Mouse (Mus musculus) myocyte (in vitro differentiated cells): ENCODE results near the gene Zcchc14. TPM values are rescaled to one million over a fixed set of nuclear protein-coding genes. Genes with fewer than 3 reads are reported as not detected.

ENCODE experiments used
- H3K27me3 ChIP-seq: one replicate; pipeline ENCODE4 v1.6.1; 2011; ENCODE audit not compliant: control insufficient read depth, insufficient read depth, insufficient read length
- H3K36me3 ChIP-seq: one replicate; pipeline ENCODE4 v1.6.1; 2011; ENCODE audit not compliant: control insufficient read depth, insufficient read depth
- H3K4me2 ChIP-seq: one replicate; pipeline ENCODE4 v1.6.1; 2011; ENCODE audit warnings: low read depth, control low read depth
- H3K4me3 ChIP-seq: one replicate; pipeline ENCODE4 v1.5.1; 2011; ENCODE audit warnings: mild to moderate bottlenecking, control low read depth, moderate library complexity
- H3K79me2 ChIP-seq: one replicate; pipeline ENCODE4 v1.6.1; 2011; ENCODE audit not compliant: control insufficient read depth, insufficient read depth
- H3ac ChIP-seq: one replicate; pipeline ENCODE4 v1.6.1; 2011; ENCODE audit not compliant: control insufficient read depth, insufficient read length
- CEBPB ChIP-seq: IDR thresholded peaks from 2 replicates; pipeline ENCODE4 v1.6.1; 2011; ENCODE audit warnings: mild to moderate bottlenecking, moderate library complexity; ENCODE audit not compliant: poor library complexity, insufficient read depth, severe bottlenecking
- E2F4 ChIP-seq: IDR thresholded peaks from one replicate; pipeline ENCODE4 v1.6.1; 2011; ENCODE audit warnings: mild to moderate bottlenecking, control low read depth, moderate library complexity; ENCODE audit not compliant: insufficient read depth
- MAX ChIP-seq: IDR thresholded peaks from one replicate; pipeline ENCODE4 v1.6.1; 2011; ENCODE audit warnings: low read depth, mild to moderate bottlenecking, control low read depth
- MYOD1 ChIP-seq, 3 experiments: IDR thresholded peaks; one replicate each; pipeline ENCODE4 v1.6.1; 2011; ENCODE audit warnings: control low read depth in 2 of 3, low read depth in 2 of 3, mild to moderate bottlenecking in 2 of 3, moderate library complexity in 1 of 3; ENCODE audit not compliant: insufficient read length in 2 of 3, control insufficient read depth in 1 of 3
- MYOG ChIP-seq, 3 experiments: IDR thresholded peaks; one replicate each; pipeline ENCODE4 v1.6.1; 2011; ENCODE audit warnings: control low read depth in 2 of 3, low read depth in 2 of 3, mild to moderate bottlenecking in 2 of 3; ENCODE audit not compliant: insufficient read length in 2 of 3, control insufficient read depth in 1 of 3, insufficient read depth in 1 of 3
- POLR2A ChIP-seq: IDR thresholded peaks from one replicate; pipeline ENCODE4 v1.6.1; 2011; ENCODE audit warnings: low read depth, mild to moderate bottlenecking, control low read depth, moderate library complexity; ENCODE audit not compliant: insufficient read length
- POLR2AphosphoS2 ChIP-seq: IDR thresholded peaks from one replicate; pipeline ENCODE4 v1.6.1; 2011; ENCODE audit warnings: low read depth, control low read depth; ENCODE audit not compliant: insufficient read length
- REST ChIP-seq: IDR thresholded peaks from one replicate; pipeline ENCODE4 v1.6.1; 2011; ENCODE audit warnings: mild to moderate bottlenecking, control low read depth, moderate library complexity; ENCODE audit not compliant: insufficient read depth, insufficient read length
- SRF ChIP-seq: IDR thresholded peaks from one replicate; pipeline ENCODE4 v1.6.1; 2011; ENCODE audit warnings: low read depth; ENCODE audit not compliant: control insufficient read depth, insufficient read length
- TCF12 ChIP-seq: IDR thresholded peaks from one replicate; pipeline ENCODE4 v1.6.1; 2011; ENCODE audit warnings: mild to moderate bottlenecking, control low read depth; ENCODE audit not compliant: poor library complexity, insufficient read depth, severe bottlenecking
- TCF3 ChIP-seq: IDR thresholded peaks from one replicate; pipeline ENCODE4 v1.6.1; 2011; ENCODE audit warnings: low read depth, control low read depth; ENCODE audit not compliant: insufficient read length
- USF1 ChIP-seq: IDR thresholded peaks from one replicate; pipeline ENCODE4 v1.6.1; 2011; ENCODE audit warnings: low read depth, mild to moderate bottlenecking, control low read depth, moderate library complexity
- polyA plus RNA-seq: library from polyadenylated mRNA; unstranded; fragments of >200 nt; fragmentation: generic; extraction: Trizol; gene quantifications from one replicate; pipeline ENCODE4 v1.2.1, GENCODE M21; 2012; ENCODE audit warnings: missing spikeins

Zcchc14 gene
- polyA plus RNA-seq, 1 experiment: 11.9 TPM

DNA sequence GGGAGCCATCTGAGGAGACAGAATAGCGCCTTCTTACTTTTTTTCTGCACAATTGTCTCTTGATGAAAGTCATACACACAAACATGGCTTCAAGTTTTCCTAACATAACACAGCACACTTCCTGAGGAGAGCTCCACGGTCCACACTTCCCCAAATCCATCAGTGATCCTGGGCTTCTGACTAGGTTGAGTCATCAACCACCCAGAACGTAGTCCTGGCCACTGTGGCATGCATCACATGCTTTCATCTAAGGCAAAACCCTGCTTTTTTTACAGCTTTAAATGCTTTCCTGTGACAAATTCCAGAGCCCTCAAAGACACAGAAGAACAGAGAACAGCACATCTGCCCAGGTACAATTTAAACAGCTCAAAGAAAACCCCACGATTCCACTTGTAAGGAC is 24.0 kb downstream of the Zcchc14 start:
- Histone ChIP-seq H3ac (no peak overlapping the region), H3K36me3 (peaks cover 8% of the 10 kb centered on the region), H3K4me2 (no peak overlapping the region), H3K27me3 (no peaks in the 10 kb centered on the region), H3K4me3 (no peak overlapping the region), H3K79me2 (peaks cover 82% of the 10 kb centered on the region)
- TF ChIP-seq USF1: peak; percentile 12
- TF ChIP-seq SRF: no peak
- no peak for TF ChIP-seq TCF3

DNA sequence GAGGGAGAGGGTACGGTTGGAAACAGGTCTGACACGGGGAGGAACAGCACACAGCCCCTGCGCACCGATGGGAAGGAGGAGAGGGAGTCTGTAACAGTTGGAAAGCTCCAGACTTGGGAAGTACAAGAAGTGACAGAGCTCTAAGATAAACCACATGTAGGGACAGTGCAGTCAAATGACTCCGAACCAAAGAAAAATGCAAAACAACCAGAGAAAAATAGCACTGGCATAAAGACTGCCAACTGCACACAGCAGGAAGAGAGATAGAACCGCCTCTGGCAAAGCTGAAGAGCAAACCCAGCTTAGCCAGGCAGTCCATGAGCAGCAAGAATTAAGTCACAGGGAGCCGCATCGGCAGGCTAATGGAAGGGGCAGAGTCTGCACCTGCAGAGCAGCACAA is 29.7 kb downstream of the Zcchc14 start:
- Histone ChIP-seq H3K4me2 (no peak overlapping the region), H3K36me3 (peaks cover 11% of the 10 kb centered on the region), H3K4me3 (no peak overlapping the region), H3K27me3 (no peaks in the 10 kb centered on the region), H3ac (no peak overlapping the region), H3K79me2 (peaks cover 92% of the 10 kb centered on the region)
- no peak for TF ChIP-seq CEBPB
- TF ChIP-seq MYOG (IDR thresholded peaks at IDR 0.05; ENCODE audit: control insufficient read depth in 1 of 3, insufficient read depth in 1 of 3, insufficient read length in 2 of 3, low read depth in 2 of 3): no peak
- TF ChIP-seq TCF3: no peak
- TF ChIP-seq MYOD1 (IDR thresholded peaks at IDR 0.05; ENCODE audit: control insufficient read depth in 1 of 3, insufficient read length in 2 of 3, low read depth in 2 of 3): no peak
- TF ChIP-seq USF1: no peak
- TF ChIP-seq POLR2A: no peak
- TF ChIP-seq POLR2AphosphoS2: no peak
- no peak for TF ChIP-seq SRF
- TF ChIP-seq MAX: no peak
- no peak for TF ChIP-seq TCF12

DNA sequence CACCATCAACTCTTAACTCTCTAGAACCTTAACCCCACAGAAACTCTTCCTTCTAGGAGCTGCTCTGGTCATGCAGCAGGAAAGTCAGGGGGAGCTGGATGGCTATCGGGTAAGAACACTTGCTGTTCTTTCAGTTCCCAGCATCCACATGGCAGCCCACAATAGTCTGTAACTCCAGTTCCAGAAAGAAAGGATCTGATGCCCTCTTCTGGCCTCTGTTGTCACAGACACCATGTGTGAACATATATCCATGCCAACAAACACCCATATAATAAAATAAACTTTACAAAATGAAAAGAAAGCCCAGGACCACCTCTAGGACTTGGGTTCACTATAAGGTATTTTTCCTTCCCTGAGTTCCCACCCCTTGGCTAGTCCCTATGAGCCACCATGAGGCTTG is 30.8 kb downstream of the Zcchc14 start:
- H3K36me3 ChIP-seq: peaks cover 4% of the 10 kb centered on the region

DNA sequence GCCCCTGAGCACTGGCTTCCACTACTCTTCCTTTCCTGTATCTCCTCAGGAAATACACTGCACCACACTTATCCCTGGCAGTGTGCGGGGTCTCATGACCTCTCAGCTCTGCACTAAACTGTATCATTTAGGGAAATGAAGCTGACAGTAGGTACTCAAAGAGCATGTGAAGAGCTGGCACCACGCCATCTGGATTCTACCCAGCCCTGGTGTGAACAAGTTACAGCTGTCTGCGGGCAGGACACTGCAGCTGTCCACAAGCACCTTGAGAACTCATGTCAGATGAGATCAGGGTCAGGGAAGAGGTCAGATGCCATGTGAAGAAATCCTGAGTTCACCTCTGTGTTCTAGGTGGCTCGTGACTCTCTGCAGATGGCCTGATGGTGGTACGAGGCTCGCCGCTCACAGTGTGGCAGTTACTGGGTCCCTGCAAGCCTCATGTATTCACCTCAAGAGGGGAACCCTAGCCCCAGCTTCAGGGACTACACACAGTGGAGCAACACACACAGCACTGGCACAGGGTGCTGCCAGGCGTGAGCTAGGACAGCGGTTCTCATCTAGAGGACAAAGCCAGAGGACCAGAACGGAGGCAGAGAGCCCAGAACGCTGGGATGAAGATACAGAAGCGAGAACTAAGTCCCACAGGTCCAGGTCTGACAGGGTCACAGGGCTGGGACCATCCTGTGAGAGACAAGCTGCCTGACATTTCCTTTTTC is 31.7 kb downstream of the Zcchc14 start:
- peaks cover 3% of the 10 kb centered on the region for H3K36me3 ChIP-seq
- H3ac ChIP-seq: no peak overlapping the region
- no peak overlapping the region for H3K4me2 ChIP-seq
- H3K79me2 ChIP-seq: peaks cover 83% of the 10 kb centered on the region
- no peaks in the 10 kb centered on the region for H3K27me3 ChIP-seq
- TF ChIP-seq CEBPB: no peak
- no peak for TF ChIP-seq USF1
- peak; percentile 62 to 96 (median 89) for TF ChIP-seq MYOG (IDR thresholded peaks at IDR 0.05; ENCODE audit: control insufficient read depth in 1 of 3, insufficient read depth in 1 of 3, insufficient read length in 2 of 3, low read depth in 2 of 3)
- peak; percentile 36 for TF ChIP-seq SRF
- no peak for TF ChIP-seq REST
- TF ChIP-seq POLR2A: no peak
- TF ChIP-seq MAX: no peak
- no peak for TF ChIP-seq POLR2AphosphoS2
- peak in 2 of 3 experiments; percentile 86 to 91 for TF ChIP-seq MYOD1 (IDR thresholded peaks at IDR 0.05; ENCODE audit: control insufficient read depth in 1 of 3, insufficient read length in 2 of 3, low read depth in 2 of 3)
- peak; percentile 78 for TF ChIP-seq TCF3
- TF ChIP-seq E2F4: no peak
- TF ChIP-seq TCF12: peak; percentile 60
- no peak overlapping the region for H3K4me3 ChIP-seq

More for the DNA sequence above, 30.8 kb downstream of the Zcchc14 start:
- Histone ChIP-seq H3K27me3 (no peaks in the 10 kb centered on the region), H3K4me3 (no peak overlapping the region), H3ac (no peak overlapping the region), H3K4me2 (no peak overlapping the region), H3K79me2 (peaks cover 87% of the 10 kb centered on the region)
- TF ChIP-seq POLR2AphosphoS2: no peak
- TF ChIP-seq CEBPB: no peak
- TF ChIP-seq POLR2A: no peak
- TF ChIP-seq USF1: no peak
- TF ChIP-seq TCF12: no peak
- no peak for TF ChIP-seq MYOD1 (IDR thresholded peaks at IDR 0.05; ENCODE audit: control insufficient read depth in 1 of 3, insufficient read length in 2 of 3, low read depth in 2 of 3)
- TF ChIP-seq E2F4: no peak
- no peak for TF ChIP-seq MAX
- no peak for TF ChIP-seq MYOG (IDR thresholded peaks at IDR 0.05; ENCODE audit: control insufficient read depth in 1 of 3, insufficient read depth in 1 of 3, insufficient read length in 2 of 3, low read depth in 2 of 3)
- no peak for TF ChIP-seq SRF

DNA sequence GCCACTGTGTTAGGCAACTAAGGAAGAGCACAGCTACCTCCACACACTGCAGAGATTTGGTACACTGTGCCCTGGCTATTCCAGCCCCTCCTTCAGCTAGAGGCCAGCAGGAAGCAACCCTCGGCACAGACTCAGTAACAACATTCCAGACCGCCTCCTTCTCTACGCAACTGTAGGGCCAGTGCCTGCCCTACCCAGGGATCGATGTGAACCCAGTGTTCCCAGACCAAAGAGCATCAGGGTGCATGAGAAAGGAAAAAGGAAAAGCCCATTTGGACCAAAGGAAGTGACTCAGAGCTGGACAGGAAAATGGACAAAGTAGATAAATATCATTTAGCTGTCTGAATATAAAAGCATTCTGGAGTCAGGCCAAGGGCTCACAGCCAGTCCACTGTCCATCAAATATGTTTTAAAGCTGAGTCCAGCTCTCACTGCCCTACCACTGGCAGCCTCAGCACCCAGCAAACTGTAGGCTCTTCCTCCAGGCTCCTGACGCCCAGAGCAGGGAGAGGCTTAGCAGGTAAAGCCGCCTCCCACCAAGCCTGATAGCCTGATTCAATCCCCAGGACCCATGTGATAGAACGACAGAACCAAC is 33.2 kb downstream of the Zcchc14 start:
- Histone ChIP-seq H3K4me3 (no peak overlapping the region), H3K4me2 (no peak overlapping the region), H3ac (no peak overlapping the region), H3K79me2 (peaks cover 84% of the 10 kb centered on the region), H3K27me3 (no peaks in the 10 kb centered on the region), H3K36me3 (peaks cover 3% of the 10 kb centered on the region)
- TF ChIP-seq TCF12: no peak
- TF ChIP-seq E2F4: no peak
- TF ChIP-seq USF1: no peak
- no peak for TF ChIP-seq MAX
- TF ChIP-seq REST: no peak
- TF ChIP-seq MYOG (IDR thresholded peaks at IDR 0.05; ENCODE audit: control insufficient read depth in 1 of 3, insufficient read depth in 1 of 3, insufficient read length in 2 of 3, low read depth in 2 of 3): no peak
- TF ChIP-seq CEBPB: no peak
- TF ChIP-seq POLR2A: no peak
- no peak for TF ChIP-seq POLR2AphosphoS2
- TF ChIP-seq SRF: no peak
